Mouse (Mus musculus) testis, adult 2 months (tissue): ENCODE data around the gene Etv1.

Source experiments
- CTCF ChIP-seq: fragments of 200-500 bp; IDR thresholded peaks from 2 replicates; pipeline ENCODE4 v1.5.1; 2012; ENCODE audit warnings: low read depth, mild to moderate bottlenecking, inconsistent platforms, low read length, moderate library complexity; ENCODE audit not compliant: control insufficient read depth, insufficient read depth, insufficient replicate concordance
- POLR2A ChIP-seq: fragments of 200-500 bp; IDR thresholded peaks from 2 replicates; pipeline ENCODE4 v1.6.1; 2012; ENCODE audit warnings: low read depth, mild to moderate bottlenecking, inconsistent platforms, low read length, moderate library complexity; ENCODE audit not compliant: control insufficient read depth

- TF ChIP-seq POLR2A: no peak
- TF ChIP-seq CTCF: no peak
These were observed 127.1 kb downstream of the Etv1 start for GRCm38 (mm10) chr12:38906314-38906713.
